Mouse (Mus musculus) limb, embryonic 11.5 days (tissue): Measurements from ENCODE around the gene Coq10b. TPM values are rescaled to one million over a fixed set of nuclear protein-coding genes. Genes with fewer than 3 reads are reported as not detected.

ENCODE experiments used
- ATAC-seq: fragments of 200-750 bp; cut with Nextera tagmentation; 2 replicates; pipeline ENCODE4 v1.8.0; 2017; ENCODE audit warnings: low read depth; ENCODE audit not compliant: insufficient number of reproducible peaks, low FRiP score, low TSS enrichment
- DNase-seq: peaks from one replicate; pipeline ENCODE4 v3.0.0-alpha.2; 2015; ENCODE audit warnings: low spot score
- H3K27ac ChIP-seq: fragments of 300-500 bp; sonication (generic); replicated peaks from 2 replicates; pipeline ENCODE4 v1.5.1; 2014; ENCODE audit warnings: low read depth, mild to moderate bottlenecking, low read length
- H3K27me3 ChIP-seq: fragments of 300-500 bp; sonication (generic); 2 replicates; pipeline ENCODE4 v1.6.1; 2014; ENCODE audit warnings: mild to moderate bottlenecking, low read length, mixed read lengths; ENCODE audit not compliant: control insufficient read depth, insufficient read depth
- H3K36me3 ChIP-seq: fragments of 300-500 bp; sonication (generic); 2 replicates; pipeline ENCODE4 v1.6.1; 2014; ENCODE audit warnings: mild to moderate bottlenecking, low read length, moderate library complexity, mixed read lengths; ENCODE audit not compliant: control insufficient read depth, insufficient read depth
- H3K4me1 ChIP-seq: fragments of 300-500 bp; sonication (generic); 2 replicates; pipeline ENCODE4 v1.6.1; 2014; ENCODE audit warnings: low read length, mixed read lengths; ENCODE audit not compliant: control insufficient read depth, insufficient read depth
- H3K4me2 ChIP-seq: fragments of 300-500 bp; sonication (generic); 2 replicates; pipeline ENCODE4 v1.6.1; 2014; ENCODE audit warnings: low read depth, mild to moderate bottlenecking, moderate library complexity; ENCODE audit not compliant: severe bottlenecking
- H3K4me3 ChIP-seq: fragments of 300-500 bp; sonication (generic); 2 replicates; pipeline ENCODE4 v1.5.1; 2014; ENCODE audit warnings: low read depth, low read length
- H3K9ac ChIP-seq: fragments of 300-500 bp; sonication (generic); 2 replicates; pipeline ENCODE4 v1.6.1; 2014; ENCODE audit warnings: mild to moderate bottlenecking, low read length
- H3K9me3 ChIP-seq: fragments of 300-500 bp; sonication (generic); 2 replicates; pipeline ENCODE4 v1.6.1; 2016; ENCODE audit warnings: low read length; ENCODE audit not compliant: control insufficient read depth
- WGBS: fragments of 180-500 bp; shearing (Covaris S2); extraction: QIAGEN DNeasy Blood & Tissue Kit; methylation state at CpG from one replicate; pipeline ENCODE4 v1.1.7; 2014; 5-methylcytosine and 5-hydroxymethylcytosine counted together
- polyA plus RNA-seq: library from polyadenylated mRNA; unstranded; fragments of >200 nt; fragmentation: Nextera tagmentation; extraction: Ambion mirVana; gene quantifications from 2 replicates; pipeline ENCODE4 v1.2.1, GENCODE M21; 2014

Coq10b gene
- polyA plus RNA-seq, 1 experiment from 2014 or later, result 21.2 TPM

DNA sequence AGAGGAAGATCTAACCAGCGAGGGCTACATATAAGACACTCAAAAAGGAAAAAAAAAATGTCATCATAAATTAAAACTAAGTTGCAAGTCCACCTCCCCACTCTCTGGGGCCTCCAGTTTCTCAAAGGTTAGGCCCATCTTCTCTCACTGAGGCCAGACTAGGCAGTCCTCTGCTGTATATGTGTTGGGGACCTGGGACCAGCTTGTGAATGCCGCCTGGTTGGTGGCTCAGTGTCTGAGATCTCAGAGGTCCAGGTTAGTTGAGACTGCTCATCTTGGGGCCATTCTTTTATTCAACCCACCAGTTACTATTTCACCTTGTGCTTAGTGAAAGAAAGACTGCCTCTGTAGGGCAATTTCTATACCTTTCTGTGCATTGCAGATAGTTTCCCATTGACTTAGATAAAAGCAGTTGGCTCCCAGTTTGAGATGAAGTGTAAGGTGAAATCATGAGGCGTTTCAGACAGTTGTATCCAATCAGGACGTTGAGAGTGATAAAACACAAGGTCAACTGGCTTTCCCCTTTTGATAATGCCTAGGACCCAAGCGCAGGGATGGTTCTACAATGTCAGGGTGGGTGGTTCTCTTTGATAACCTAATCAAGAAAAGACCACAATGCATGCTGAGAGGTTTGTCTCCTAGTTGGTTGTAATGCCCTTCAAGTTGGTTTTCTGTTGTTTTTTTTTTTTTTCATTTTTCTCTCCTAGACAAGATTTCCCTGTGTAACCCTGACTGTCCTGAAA lies 23.3 kb downstream of the Coq10b start:
- Histone ChIP-seq H3K9ac (no peak overlapping the region), H3K9me3 (no peaks in the 10 kb centered on the region), H3K4me3 (no peak overlapping the region), H3K27me3 (no peaks in the 10 kb centered on the region), H3K36me3 (peaks cover 8% of the 10 kb centered on the region; the same call in 1 of the 2 replicates), H3K4me2 (no peak overlapping the region), H3K4me1 (no peaks in the 10 kb centered on the region), H3K27ac (no peak overlapping the region)
- no peak for ATAC-seq
- DNase-seq, result no peak
- 66% methylated on average over 5 of the region's 5 CpGs for WGBS

DNA sequence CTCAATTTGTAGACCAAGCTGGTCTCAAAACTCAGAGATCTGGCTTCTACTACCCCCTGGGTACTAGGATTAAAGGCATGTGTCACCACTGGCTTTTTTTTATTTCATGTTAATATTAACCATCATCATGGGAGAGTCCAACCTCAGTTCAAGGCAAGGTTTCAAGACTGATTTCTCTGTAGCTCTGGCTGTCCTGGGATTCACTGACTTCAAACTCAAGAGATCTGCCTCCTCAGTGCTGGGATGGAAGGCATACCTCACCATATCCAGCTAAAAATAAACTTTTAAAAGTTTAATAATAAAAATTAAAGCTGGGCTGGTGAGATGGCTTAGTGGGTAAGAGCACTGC lies 23.8 kb downstream of the Coq10b start:
- Histone ChIP-seq H3K27ac (no peak overlapping the region), H3K4me2 (no peak overlapping the region), H3K27me3 (no peaks in the 10 kb centered on the region), H3K9me3 (no peaks in the 10 kb centered on the region), H3K4me1 (no peaks in the 10 kb centered on the region), H3K36me3 (peaks cover 12% of the 10 kb centered on the region; the same call in 1 of the 2 replicates), H3K9ac (no peak overlapping the region), H3K4me3 (no peak overlapping the region)
- DNase-seq (no peak), ATAC-seq (no peak)

GRCm38 (mm10) chr1:55076849-55077516 lies 24.4 kb downstream of the Coq10b start:
- Histone ChIP-seq H3K9ac (no peak overlapping the region), H3K4me1 (no peaks in the 10 kb centered on the region), H3K27ac (no peak overlapping the region), H3K36me3 (peaks cover 15% of the 10 kb centered on the region; the same call in 1 of the 2 replicates), H3K4me2 (no peak overlapping the region), H3K9me3 (no peaks in the 10 kb centered on the region), H3K27me3 (no peaks in the 10 kb centered on the region), H3K4me3 (no peak overlapping the region)
- ATAC-seq, result no peak
- WGBS, result 71% methylated on average over 2 of the region's 2 CpGs
- DNase-seq, result no peak

DNA sequence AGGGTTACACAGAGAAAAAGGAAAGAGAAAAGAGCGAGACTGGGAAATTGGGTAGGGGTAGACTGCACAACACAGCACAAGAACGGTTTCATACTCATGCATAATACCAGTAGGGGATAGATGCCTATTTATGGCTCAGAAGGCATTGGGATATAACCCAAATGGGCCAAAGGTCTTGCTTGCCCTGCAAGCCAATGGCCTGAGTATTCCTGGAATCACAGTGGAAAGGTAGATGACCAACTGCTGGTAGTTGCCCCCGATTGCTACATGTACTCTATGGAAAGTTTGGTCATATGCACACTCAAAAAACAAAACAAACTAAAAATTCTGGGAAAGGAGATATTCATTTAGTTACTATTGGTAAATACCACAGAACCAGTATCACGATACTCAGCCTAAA lies 27.1 kb downstream of the Coq10b start:
- Histone ChIP-seq H3K9ac (no peak overlapping the region), H3K9me3 (no peaks in the 10 kb centered on the region; the same call in 1 of the 2 replicates), H3K4me1 (no peaks in the 10 kb centered on the region), H3K27ac (no peak overlapping the region), H3K27me3 (no peaks in the 10 kb centered on the region), H3K4me3 (no peak overlapping the region), H3K36me3 (peaks cover 35% of the 10 kb centered on the region), H3K4me2 (no peak overlapping the region)
- DNase-seq, result no peak
- no peak for ATAC-seq
- WGBS, result 94% methylated on average over 4 of the region's 4 CpGs

DNA sequence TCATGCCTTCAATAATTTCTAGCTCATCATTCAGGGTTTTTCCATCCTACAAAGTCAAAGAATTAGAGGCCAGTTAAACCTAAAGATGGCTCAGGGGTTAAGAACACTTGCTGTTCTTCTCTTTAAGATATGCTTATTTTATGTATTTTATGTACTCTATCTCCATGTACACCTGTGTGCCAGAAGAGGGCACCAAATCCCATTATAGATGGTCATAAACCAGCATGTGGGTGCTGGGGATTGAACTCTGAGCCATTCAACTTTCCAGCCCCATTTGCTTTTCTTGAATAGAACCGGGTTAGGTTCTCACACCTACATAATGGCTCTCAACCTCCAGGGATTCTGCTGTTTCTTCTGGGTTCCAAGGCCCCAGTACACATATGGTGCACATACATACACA lies 29.5 kb downstream of the Coq10b start:
- ATAC-seq, result no peak
- Histone ChIP-seq H3K27me3 (no peaks in the 10 kb centered on the region), H3K4me3 (no peak overlapping the region), H3K36me3 (peaks cover 35% of the 10 kb centered on the region), H3K4me1 (peaks cover 8% of the 10 kb centered on the region), H3K9ac (no peak overlapping the region), H3K9me3 (no peaks in the 10 kb centered on the region; the same call in 1 of the 2 replicates), H3K27ac (no peak overlapping the region), H3K4me2 (no peak overlapping the region)
- no peak for DNase-seq
- WGBS, result 74% methylated on average over 1 of the region's 1 CpGs

- peak overlapping the region; percentile 97; the same call in 1 of the 2 replicates for H3K4me3 ChIP-seq
- H3K9me3 ChIP-seq, result no peaks in the 10 kb centered on the region; the same call in 1 of the 2 replicates
- H3K27ac ChIP-seq, result no peak overlapping the region
- peaks cover 27% of the 10 kb centered on the region for H3K36me3 ChIP-seq
- ATAC-seq (no peak), DNase-seq (no peak)
- peaks cover 11% of the 10 kb centered on the region for H3K4me1 ChIP-seq
- H3K27me3 ChIP-seq, result no peaks in the 10 kb centered on the region
- no peak overlapping the region for H3K9ac ChIP-seq
- 50% methylated on average over 7 of the region's 7 CpGs for WGBS
- H3K4me2 ChIP-seq, result peak overlapping the region; percentile 79
These were observed 33.3 kb downstream of the Coq10b start for GRCm38 (mm10) chr1:55085781-55086366.

DNA sequence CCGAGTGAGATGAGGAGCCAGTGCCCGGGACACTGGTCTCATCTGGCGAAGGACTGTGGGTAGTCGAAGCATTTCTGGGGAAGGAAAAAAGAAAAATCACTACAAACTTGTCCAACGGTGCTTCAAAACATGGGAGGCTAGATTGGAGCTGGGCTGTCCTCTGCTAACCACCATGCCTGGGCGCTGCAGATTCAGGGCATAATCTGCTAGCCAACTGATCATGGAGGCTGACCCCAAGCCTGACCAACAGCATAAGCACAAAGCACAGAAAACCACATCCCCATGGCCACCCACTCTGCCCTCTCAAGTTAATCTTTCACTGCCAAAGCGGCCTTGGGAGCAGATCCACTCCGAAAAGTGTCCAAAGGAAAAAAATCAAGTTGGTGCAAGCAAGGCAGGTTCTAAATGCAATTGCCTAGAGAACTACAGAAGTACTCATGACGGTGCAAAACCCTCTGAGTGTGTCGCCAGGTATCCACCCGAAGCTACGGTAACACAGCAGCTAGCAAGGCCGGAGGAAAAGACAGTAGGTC lies 34.4 kb downstream of the Coq10b start:
- Histone ChIP-seq H3K4me2 (peak overlapping the region; percentile 79), H3K27ac (peak overlapping the region; percentile 92), H3K36me3 (peaks cover 23% of the 10 kb centered on the region), H3K4me1 (peaks cover 11% of the 10 kb centered on the region), H3K4me3 (peak overlapping the region; percentile 97), H3K9me3 (no peaks in the 10 kb centered on the region; the same call in 1 of the 2 replicates), H3K27me3 (no peaks in the 10 kb centered on the region), H3K9ac (peak overlapping the region; percentile 93)
- ATAC-seq (no peak; the same call in 1 of the 2 replicates), DNase-seq (no peak)
- 3% methylated on average over 13 of the region's 13 CpGs for WGBS

DNA sequence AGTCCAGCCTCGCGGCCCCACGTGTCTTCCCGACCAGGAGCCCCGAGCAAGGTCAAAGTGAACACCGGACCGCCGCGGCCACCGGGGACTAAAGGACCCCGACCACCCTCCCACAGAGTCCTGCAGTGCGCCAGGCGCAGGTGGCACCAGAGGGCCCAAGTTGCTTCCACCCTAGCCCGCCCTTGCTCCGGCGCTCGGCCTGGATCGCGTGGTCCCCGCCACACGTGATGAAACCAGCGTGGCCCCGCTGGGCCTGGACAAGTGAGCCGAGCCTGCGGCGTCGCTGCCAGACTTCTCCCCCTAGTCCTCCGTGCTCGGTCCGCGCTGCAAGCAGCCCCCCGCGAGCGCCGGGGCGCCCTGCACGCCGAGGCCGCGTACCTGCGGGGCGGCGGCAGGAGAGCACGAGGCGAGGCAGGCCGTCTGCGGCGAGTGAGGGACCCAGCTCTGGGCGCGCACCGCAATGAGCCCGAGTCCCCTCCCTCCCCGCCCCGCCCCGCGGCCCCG lies 34.9 kb downstream of the Coq10b start:
- DNase-seq, result no peak
- Histone ChIP-seq H3K27me3 (no peaks in the 10 kb centered on the region), H3K9me3 (no peaks in the 10 kb centered on the region; the same call in 1 of the 2 replicates), H3K4me3 (peak overlapping the region; percentile 97), H3K9ac (peak overlapping the region; percentile 93), H3K36me3 (peaks cover 18% of the 10 kb centered on the region), H3K27ac (peak overlapping the region; percentile 92), H3K4me1 (peaks cover 11% of the 10 kb centered on the region), H3K4me2 (peak overlapping the region; percentile 79)
- ATAC-seq, result peak; percentile 61
- WGBS, result 0% methylated on average over 29 of the region's 57 CpGs
